In genomic region chr10:95297690-95298104, GRCm38 (mm10) we compare ENCODE assay signal across 7 mouse cellular contexts. TPM values are rescaled to one million over a fixed set of nuclear protein-coding genes. Genes with fewer than 3 reads are reported as not detected.
DNase-seq lines count a peak whose midpoint lies in the region; ATAC-seq and TF ChIP-seq lines count a peak whose summit lies in the region.

No protein-coding gene starts in this region.

- peak; percentile 68 for DNase-seq in layer of hippocampus, adult 9-11 months
- no peak for DNase-seq in layer of hippocampus, adult 8-10 months (ENCODE audit: low spot score in 2 of 2)
- DNase-seq in right cerebral cortex, postnatal 10 days (ENCODE audit: low spot score in 2 of 2) = no peak
- no peak for DNase-seq in frontal cortex, postnatal 36 days (ENCODE audit: low spot score in 2 of 2)

- no peak for ATAC-seq in heart, embryonic 11.5 days (replicated peaks; ENCODE audit: insufficient number of reproducible peaks, low FRiP score, low TSS enrichment)
- ATAC-seq in megakaryocyte, adult 5-6 weeks (ENCODE audit: poor library complexity, severe bottlenecking) = peak; percentile 51

- no peaks in the 10 kb centered on the region for H3K36me3 ChIP-seq in heart, embryonic 11.5 days (ENCODE audit: control insufficient read depth, insufficient read depth, low read length)

- H3K4me3 ChIP-seq in cortical plate, adult 2 months (ENCODE audit: insufficient read depth, low read length) = no peak overlapping the region
- H3K4me3 ChIP-seq in heart, embryonic 11.5 days (ENCODE audit: low read depth, low read length) = no peak overlapping the region

- peak overlapping the region; percentile 20; the same call in 1 of the 2 replicates for H3K4me2 ChIP-seq in heart, embryonic 11.5 days

- H3K27me3 ChIP-seq in heart, embryonic 11.5 days (ENCODE audit: control insufficient read depth, insufficient read depth, low read length) = no peaks in the 10 kb centered on the region

- H3K27ac ChIP-seq in cortical plate, adult 2 months (ENCODE audit: insufficient read depth, low read length) = peak overlapping the region; percentile 47; the same call in 1 of the 2 replicates
- no peak overlapping the region for H3K27ac ChIP-seq in heart, embryonic 11.5 days (ENCODE audit: low read depth, low read length)

- 16% methylated on average over 9 of the region's 9 CpGs for WGBS in heart, embryonic 11.5 days (ENCODE audit: insufficient replicate concordance)

- TF ChIP-seq CTCF in cortical plate, adult 2 months (IDR thresholded peaks at IDR 0.05; ENCODE audit: extremely low read depth, insufficient read depth, low read length) = no peak

- no peaks in the 10 kb centered on the region for H3K9me3 ChIP-seq in heart, embryonic 11.5 days (replicated peaks; ENCODE audit: control insufficient read depth, low read length)

- TF ChIP-seq POLR2A in cortical plate, adult 2 months (IDR thresholded peaks at IDR 0.05; ENCODE audit: extremely low read depth, insufficient read depth, low read length) = no peak

- no peaks in the 10 kb centered on the region for H3K4me1 ChIP-seq in cortical plate, adult 2 months (ENCODE audit: control insufficient read depth, insufficient read depth, low read length)
- H3K4me1 ChIP-seq in heart, embryonic 11.5 days (ENCODE audit: control insufficient read depth, insufficient read depth, low read length) = no peaks in the 10 kb centered on the region

- no peak overlapping the region for H3K9ac ChIP-seq in heart, embryonic 11.5 days (ENCODE audit: low read depth, low read length)

RNA-seq across cellular contexts. Expression of gene Cradd, which starts 26.2 kb away (rescaled TPM):
- total RNA-seq in layer of hippocampus, adult 8-10 months (2022) = 10 to 100 TPM in 1 of 4 experiments, 1 to 10 TPM in 3; 6.4 to 10.0 (median 8.0) TPM
- polyA plus RNA-seq in cortical plate, adult 2 months (2012; rRNA removed) = 7.1 and 7.4 TPM in 2 replicates
- 10.6 and 11.7 TPM in 2 replicates for polyA plus RNA-seq in heart, embryonic 11.5 days (2014; fragmentation: Nextera tagmentation; extraction: Ambion mirVana)
- total RNA-seq in megakaryocyte, adult 5-6 weeks (2015) = 20.3 and 20.5 TPM in 2 replicates
- total RNA-seq in megakaryocyte, adult 5-6 weeks (2017) = 3.6 and 7.3 TPM in 2 replicates
